In genomic region chr8:84236410-84236997, GRCm38 (mm10) we compare ENCODE assay signal across 8 mouse cellular contexts. TPM values are rescaled to one million over a fixed set of nuclear protein-coding genes. Genes with fewer than 3 reads are reported as not detected.
DNase-seq lines count a peak whose midpoint lies in the region; ATAC-seq and TF ChIP-seq lines count a peak whose summit lies in the region.

No protein-coding gene starts in this region.

- H3K9me3 ChIP-seq in lung, postnatal 0 days (ENCODE audit: low read length): no peaks in the 10 kb centered on the region
- no peaks in the 10 kb centered on the region for H3K9me3 ChIP-seq in forebrain, embryonic 10.5 days
- no peaks in the 10 kb centered on the region for H3K9me3 ChIP-seq in kidney, postnatal 0 days (replicated peaks; ENCODE audit: low read length)
- no peaks in the 10 kb centered on the region for H3K9me3 ChIP-seq in neural tube, embryonic 11.5 days (ENCODE audit: control insufficient read depth, low read length)

- TF ChIP-seq EP300 in lung, postnatal 0 days (IDR thresholded peaks at IDR 0.05): no peak

- H3K36me3 ChIP-seq in lung, postnatal 0 days (ENCODE audit: insufficient read depth, low read length): peaks cover 9% of the 10 kb centered on the region; the same call in 1 of the 2 replicates
- peaks cover 34% of the 10 kb centered on the region for H3K36me3 ChIP-seq in forebrain, embryonic 10.5 days (replicated peaks)
- peaks cover 11% of the 10 kb centered on the region for H3K36me3 ChIP-seq in kidney, postnatal 0 days (ENCODE audit: insufficient read depth, low read length)
- H3K36me3 ChIP-seq in neural tube, embryonic 11.5 days (ENCODE audit: control insufficient read depth, insufficient read depth, low read length): peaks cover 8% of the 10 kb centered on the region

- H3K27ac ChIP-seq in lung, postnatal 0 days (ENCODE audit: low read length): peak overlapping the region; percentile 55
- peak overlapping the region; percentile 95 for H3K27ac ChIP-seq in forebrain, embryonic 10.5 days
- H3K27ac ChIP-seq in kidney, postnatal 0 days: peak overlapping the region; percentile 82
- peak overlapping the region; percentile 63; the same call in 1 of the 2 replicates for H3K27ac ChIP-seq in neural tube, embryonic 11.5 days (ENCODE audit: low read depth, low read length)

- H3K9ac ChIP-seq in lung, postnatal 0 days (replicated peaks; ENCODE audit: low read depth): peak overlapping the region; percentile 79
- peak overlapping the region; percentile 99 for H3K9ac ChIP-seq in kidney, postnatal 0 days (ENCODE audit: low read depth, low read length)
- peak overlapping the region; percentile 94 for H3K9ac ChIP-seq in neural tube, embryonic 11.5 days (ENCODE audit: low read length)

- H3K4me3 ChIP-seq in lung, postnatal 0 days (ENCODE audit: low read depth, low read length): peak overlapping the region; percentile 79
- H3K4me3 ChIP-seq in forebrain, embryonic 10.5 days: peak overlapping the region; percentile 84
- peak overlapping the region; percentile 97 for H3K4me3 ChIP-seq in kidney, postnatal 0 days (replicated peaks; ENCODE audit: low read depth, low read length)
- H3K4me3 ChIP-seq in neural tube, embryonic 11.5 days (ENCODE audit: low read depth, low read length): peak overlapping the region; percentile 95

- no peak for TF ChIP-seq CTCF in lung, postnatal 0 days (IDR thresholded peaks at IDR 0.05)
- TF ChIP-seq CTCF in kidney, postnatal 0 days (IDR thresholded peaks at IDR 0.05; ENCODE audit: low read depth): no peak

- peak overlapping the region; percentile 78 for H3K4me2 ChIP-seq in lung, postnatal 0 days (replicated peaks; ENCODE audit: low read depth, low read length)
- peak overlapping the region; percentile 91 for H3K4me2 ChIP-seq in kidney, postnatal 0 days (ENCODE audit: low read length)
- peak overlapping the region; percentile 89 for H3K4me2 ChIP-seq in neural tube, embryonic 11.5 days (ENCODE audit: low read depth)

- peak; percentile 37 for DNase-seq in lung, postnatal 0 days (ENCODE audit: low spot score)
- no peak for DNase-seq in lung, postnatal 4 days
- peak; percentile 25 for DNase-seq in forebrain, embryonic 10.5 days (ENCODE audit: extremely low spot score, low spot score)
- DNase-seq in kidney, postnatal 0 days (ENCODE audit: low spot score): peak; percentile 27
- DNase-seq in neural tube, embryonic 11.5 days (ENCODE audit: low spot score): peak; percentile 16
- no peak for DNase-seq in gastrocnemius, adult 18-20 months (ENCODE audit: low spot score)
- DNase-seq in urinary bladder, postnatal 4 days (ENCODE audit: low spot score in 2 of 2): no peak
- no peak for DNase-seq in spleen, adult 18-20 months

- WGBS in lung, postnatal 0 days: 0% methylated on average over 18 of the region's 30 CpGs
- WGBS in forebrain, embryonic 10.5 days: under 1% methylated on average over 30 of the region's 30 CpGs
- 1% methylated on average over 29 of the region's 30 CpGs for WGBS in kidney, postnatal 0 days
- WGBS in neural tube, embryonic 11.5 days: under 1% methylated on average over 17 of the region's 30 CpGs

- no peaks in the 10 kb centered on the region for H3K27me3 ChIP-seq in lung, postnatal 0 days (replicated peaks; ENCODE audit: insufficient read depth, low read length)
- H3K27me3 ChIP-seq in forebrain, embryonic 10.5 days (ENCODE audit: poor library complexity, severe bottlenecking): no peaks in the 10 kb centered on the region
- no peaks in the 10 kb centered on the region for H3K27me3 ChIP-seq in kidney, postnatal 0 days (ENCODE audit: insufficient read depth, low read length)
- no peaks in the 10 kb centered on the region for H3K27me3 ChIP-seq in neural tube, embryonic 11.5 days (ENCODE audit: control insufficient read depth, insufficient read depth, low read length)

- ATAC-seq in lung, postnatal 0 days: no peak
- peak; percentile 22 for ATAC-seq in kidney, postnatal 0 days (replicated peaks; ENCODE audit: low FRiP score, low read depth)
- peak; percentile 36 for ATAC-seq in neural tube, embryonic 11.5 days (ENCODE audit: insufficient read depth, low FRiP score, low TSS enrichment)

- H3K4me1 ChIP-seq in lung, postnatal 0 days (ENCODE audit: insufficient read depth, low read depth, low read length): peaks cover 8% of the 10 kb centered on the region; the same call in 1 of the 2 replicates
- peaks cover 28% of the 10 kb centered on the region for H3K4me1 ChIP-seq in forebrain, embryonic 10.5 days
- H3K4me1 ChIP-seq in kidney, postnatal 0 days (replicated peaks; ENCODE audit: insufficient read depth, low read length): peaks cover 4% of the 10 kb centered on the region; the same call in 1 of the 2 replicates
- peaks cover 5% of the 10 kb centered on the region for H3K4me1 ChIP-seq in neural tube, embryonic 11.5 days (ENCODE audit: control insufficient read depth, insufficient read depth, low read length)

RNA-seq across cellular contexts. Expression of gene Zswim4, which starts 0.4 kb away (rescaled TPM):
- 7.8 and 8.4 TPM in 2 replicates for polyA plus RNA-seq in lung, postnatal 0 days (2015; fragmentation: Nextera tagmentation; extraction: Ambion mirVana)
- 28.6 and 31.4 TPM in 2 replicates for polyA plus RNA-seq in forebrain, embryonic 10.5 days (2016; fragmentation: Nextera tagmentation; extraction: Ambion mirVana)
- 10.5 and 11.0 TPM in 2 replicates for polyA plus RNA-seq in kidney, postnatal 0 days (2015; fragmentation: Nextera tagmentation; extraction: Ambion mirVana)
- polyA plus RNA-seq in neural tube, embryonic 11.5 days (2014; fragmentation: Nextera tagmentation; extraction: Ambion mirVana): 34.9 and 35.5 TPM in 2 replicates
- total RNA-seq in gastrocnemius, adult 18-20 months (2021): 1 to 10 TPM; 6.6 to 7.2 TPM

RNA-seq across cellular contexts. Expression of gene D8Ertd738e, which starts 13.0 kb away (rescaled TPM):
- polyA plus RNA-seq in lung, postnatal 0 days (2015; fragmentation: Nextera tagmentation; extraction: Ambion mirVana): 302 and 339 TPM in 2 replicates
- polyA plus RNA-seq in forebrain, embryonic 10.5 days (2016; fragmentation: Nextera tagmentation; extraction: Ambion mirVana): 386 and 390 TPM in 2 replicates
- polyA plus RNA-seq in kidney, postnatal 0 days (2015; fragmentation: Nextera tagmentation; extraction: Ambion mirVana): 373 and 388 TPM in 2 replicates
- 301 and 323 TPM in 2 replicates for polyA plus RNA-seq in neural tube, embryonic 11.5 days (2014; fragmentation: Nextera tagmentation; extraction: Ambion mirVana)
- 100 to 1,000 TPM; 185 to 187 TPM for total RNA-seq in gastrocnemius, adult 18-20 months (2021)

RNA-seq across cellular contexts. Expression of gene Mri1, which starts 20.6 kb away (rescaled TPM):
- 47.4 and 56.8 TPM in 2 replicates for polyA plus RNA-seq in lung, postnatal 0 days (2015; fragmentation: Nextera tagmentation; extraction: Ambion mirVana)
- polyA plus RNA-seq in forebrain, embryonic 10.5 days (2016; fragmentation: Nextera tagmentation; extraction: Ambion mirVana): 65.2 and 71.3 TPM in 2 replicates
- polyA plus RNA-seq in kidney, postnatal 0 days (2015; fragmentation: Nextera tagmentation; extraction: Ambion mirVana): 80.4 and 81.6 TPM in 2 replicates
- polyA plus RNA-seq in neural tube, embryonic 11.5 days (2014; fragmentation: Nextera tagmentation; extraction: Ambion mirVana): 50.7 and 55.9 TPM in 2 replicates
- 10 to 100 TPM; 13.8 to 19.7 TPM for total RNA-seq in gastrocnemius, adult 18-20 months (2021)

RNA-seq across cellular contexts. Expression of gene Ccdc130, which starts 33.7 kb away (rescaled TPM):
- polyA plus RNA-seq in lung, postnatal 0 days (2015; fragmentation: Nextera tagmentation; extraction: Ambion mirVana): 14.7 and 17.4 TPM in 2 replicates
- 21.6 and 23.5 TPM in 2 replicates for polyA plus RNA-seq in forebrain, embryonic 10.5 days (2016; fragmentation: Nextera tagmentation; extraction: Ambion mirVana)
- polyA plus RNA-seq in kidney, postnatal 0 days (2015; fragmentation: Nextera tagmentation; extraction: Ambion mirVana): 17.4 and 20.2 TPM in 2 replicates
- 21.4 and 26.6 TPM in 2 replicates for polyA plus RNA-seq in neural tube, embryonic 11.5 days (2014; fragmentation: Nextera tagmentation; extraction: Ambion mirVana)
- total RNA-seq in gastrocnemius, adult 18-20 months (2021): 1 to 10 TPM; 7.3 to 9.4 TPM

RNA-seq across cellular contexts. Expression of gene Nanos3, which starts 51.5 kb away (rescaled TPM):
- 1.9 and 3.2 TPM in 2 replicates for polyA plus RNA-seq in lung, postnatal 0 days (2015; fragmentation: Nextera tagmentation; extraction: Ambion mirVana)
- 2.6 and 3.7 TPM in 2 replicates for polyA plus RNA-seq in forebrain, embryonic 10.5 days (2016; fragmentation: Nextera tagmentation; extraction: Ambion mirVana)
- polyA plus RNA-seq in kidney, postnatal 0 days (2015; fragmentation: Nextera tagmentation; extraction: Ambion mirVana): 8.6 and 9.6 TPM in 2 replicates
- 6.2 TPM in 2 replicates for polyA plus RNA-seq in neural tube, embryonic 11.5 days (2014; fragmentation: Nextera tagmentation; extraction: Ambion mirVana)
- under 1 TPM in 1 of 2 experiments, not detected in 1; 0.82 TPM for total RNA-seq in gastrocnemius, adult 18-20 months (2021)

Comparison
In these comparisons a context has a peak if more than half of its experiments do, and no peak if none do; other contexts are left out.
1. DNase-seq: peak in lung, postnatal 0 days (single experiment), forebrain, embryonic 10.5 days (single experiment), kidney, postnatal 0 days (single experiment) and neural tube, embryonic 11.5 days (single experiment); none in lung, postnatal 4 days (0 of 2), gastrocnemius, adult 18-20 months (single experiment), urinary bladder, postnatal 4 days (0 of 2) and spleen, adult 18-20 months (0 of 2).
2. Peak in every context shown above with its lines, with median percentiles within 50 percentile points of each other: H3K27ac ChIP-seq, H3K4me2 ChIP-seq, H3K4me3 ChIP-seq and H3K9ac ChIP-seq.